Mouse (Mus musculus): ENCODE measurements around the gene Lrig1. TPM values are rescaled to one million over a fixed set of nuclear protein-coding genes. Genes with fewer than 3 reads are reported as not detected.

Lrig1 gene
- polyA plus RNA-seq, 1 experiment from 2014 or later = 23.8 TPM

DNA sequence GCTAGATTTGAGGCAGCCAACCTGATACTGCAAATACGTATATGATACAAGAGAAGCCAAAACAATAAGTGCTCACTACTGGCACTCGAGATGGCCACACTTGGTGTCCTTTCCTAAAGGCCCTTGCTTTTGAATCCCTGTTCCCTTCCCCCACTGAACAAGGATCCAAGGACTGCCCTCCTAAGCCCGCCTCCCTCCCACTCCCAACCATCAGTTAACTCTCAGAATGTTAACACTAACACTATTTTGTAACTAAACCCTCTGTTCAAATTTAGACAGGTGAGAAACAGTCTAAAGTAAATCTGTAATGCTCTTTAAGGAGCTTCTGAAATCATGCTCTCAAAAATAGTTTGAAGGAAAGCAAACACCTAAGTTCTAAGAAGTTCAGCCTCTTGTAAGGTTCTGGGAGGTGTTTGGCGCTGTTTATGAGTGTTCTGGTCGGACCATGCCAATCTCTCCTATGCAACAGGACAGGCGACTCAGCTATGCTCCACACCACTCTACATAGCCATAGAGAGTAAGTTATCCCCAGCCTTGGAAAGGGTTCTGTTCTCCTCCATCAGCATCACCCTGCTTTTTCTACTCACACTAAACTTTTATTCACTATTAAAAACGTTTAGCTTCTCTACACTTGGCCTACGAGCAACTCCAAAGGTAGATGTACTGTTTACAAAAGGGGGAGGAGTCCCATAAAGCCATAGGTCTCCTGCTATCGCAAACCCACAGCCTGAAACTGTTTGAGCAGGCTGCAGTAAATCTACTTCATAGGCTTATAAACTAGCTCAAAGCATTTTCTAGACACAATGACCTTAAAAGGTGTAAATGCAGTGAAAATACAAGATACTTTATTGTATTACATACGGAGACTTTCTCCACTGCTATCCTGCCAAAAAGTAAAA is 3.5 kb downstream of the Lrig1 start:
- Histone ChIP-seq H3K27ac (replicated peaks) (peak overlapping the region; percentile 19; the same call in 1 of the 2 replicates), H3K4me3 (peak overlapping the region; percentile 96), H3K4me1 (replicated peaks) (peaks cover 34% of the 10 kb centered on the region), H3K27me3 (no peaks in the 10 kb centered on the region), H3K4me2 (peak overlapping the region; percentile 91), H3K9ac (no peak overlapping the region), H3K36me3 (no peaks in the 10 kb centered on the region), H3K9me3 (no peaks in the 10 kb centered on the region)
- 40% methylated on average over 10 of the region's 10 CpGs for WGBS
- no peak for ATAC-seq (ENCODE audit: low FRiP score, low read depth)

- no peak for ATAC-seq (ENCODE audit: low FRiP score, low read depth)
- 0 out of 2 replicates have a peak overlapping the region, but pooled peaks have one; percentile 19 for H3K27ac ChIP-seq (replicated peaks)
- H3K4me3 ChIP-seq = peak overlapping the region; percentile 96; the same call in 1 of the 2 replicates
- H3K36me3 ChIP-seq = no peaks in the 10 kb centered on the region
- 44% methylated on average over 9 of the region's 9 CpGs for WGBS
- H3K4me1 ChIP-seq (replicated peaks) = peaks cover 25% of the 10 kb centered on the region
- H3K4me2 ChIP-seq = peak overlapping the region; percentile 91
- H3K9me3 ChIP-seq = no peaks in the 10 kb centered on the region
- no peak overlapping the region for H3K9ac ChIP-seq
- no peaks in the 10 kb centered on the region for H3K27me3 ChIP-seq
Observed at GRCm38 (mm10) chr6:94695121-94695930, 4.6 kb downstream of the Lrig1 start.

GRCm38 (mm10) chr6:94694481-94694880 is 5.5 kb downstream of the Lrig1 start:
- no peak for ATAC-seq (ENCODE audit: low FRiP score, low read depth)
- peaks cover 25% of the 10 kb centered on the region for H3K4me1 ChIP-seq (replicated peaks)
- no peak overlapping the region for H3K27ac ChIP-seq (replicated peaks)
- no peaks in the 10 kb centered on the region for H3K36me3 ChIP-seq
- H3K27me3 ChIP-seq = no peaks in the 10 kb centered on the region
- H3K9ac ChIP-seq = no peak overlapping the region
- no peaks in the 10 kb centered on the region for H3K9me3 ChIP-seq
- H3K4me2 ChIP-seq = peak overlapping the region; percentile 91
- H3K4me3 ChIP-seq = no peak overlapping the region
- 3% methylated on average over 1 of the region's 1 CpGs for WGBS

GRCm38 (mm10) chr6:94693091-94693490 is 6.9 kb downstream of the Lrig1 start:
- Histone ChIP-seq H3K9ac (no peak overlapping the region), H3K4me2 (peak overlapping the region; percentile 91), H3K27me3 (no peaks in the 10 kb centered on the region), H3K4me3 (0 out of 2 replicates have a peak overlapping the region, but pooled peaks have one; percentile 0), H3K9me3 (no peaks in the 10 kb centered on the region), H3K27ac (replicated peaks) (no peak overlapping the region), H3K36me3 (no peaks in the 10 kb centered on the region), H3K4me1 (replicated peaks) (peaks cover 24% of the 10 kb centered on the region)
- ATAC-seq (ENCODE audit: low FRiP score, low read depth) = no peak
- 67% methylated on average over 9 of the region's 9 CpGs for WGBS

GRCm38 (mm10) chr6:94692003-94692402 is 8.0 kb downstream of the Lrig1 start:
- Histone ChIP-seq H3K9me3 (no peaks in the 10 kb centered on the region), H3K4me2 (peak overlapping the region; percentile 91), H3K36me3 (no peaks in the 10 kb centered on the region), H3K27ac (replicated peaks) (no peak overlapping the region), H3K9ac (no peak overlapping the region), H3K4me3 (no peak overlapping the region), H3K4me1 (replicated peaks) (peaks cover 19% of the 10 kb centered on the region; the same call in 1 of the 2 replicates), H3K27me3 (no peaks in the 10 kb centered on the region)
- ATAC-seq (ENCODE audit: low FRiP score, low read depth) = no peak
- 40% methylated on average over 2 of the region's 2 CpGs for WGBS

GRCm38 (mm10) chr6:94690247-94690646 is 9.7 kb downstream of the Lrig1 start:
- ATAC-seq (ENCODE audit: low FRiP score, low read depth) = no peak
- Histone ChIP-seq H3K4me2 (peak overlapping the region; percentile 0; the same call in 1 of the 2 replicates), H3K9me3 (no peaks in the 10 kb centered on the region), H3K27ac (replicated peaks) (no peak overlapping the region), H3K27me3 (no peaks in the 10 kb centered on the region), H3K9ac (no peak overlapping the region), H3K4me3 (no peak overlapping the region), H3K36me3 (no peaks in the 10 kb centered on the region), H3K4me1 (replicated peaks) (peaks cover 21% of the 10 kb centered on the region; the same call in 1 of the 2 replicates)
- WGBS = 71% methylated on average over 7 of the region's 7 CpGs

DNA sequence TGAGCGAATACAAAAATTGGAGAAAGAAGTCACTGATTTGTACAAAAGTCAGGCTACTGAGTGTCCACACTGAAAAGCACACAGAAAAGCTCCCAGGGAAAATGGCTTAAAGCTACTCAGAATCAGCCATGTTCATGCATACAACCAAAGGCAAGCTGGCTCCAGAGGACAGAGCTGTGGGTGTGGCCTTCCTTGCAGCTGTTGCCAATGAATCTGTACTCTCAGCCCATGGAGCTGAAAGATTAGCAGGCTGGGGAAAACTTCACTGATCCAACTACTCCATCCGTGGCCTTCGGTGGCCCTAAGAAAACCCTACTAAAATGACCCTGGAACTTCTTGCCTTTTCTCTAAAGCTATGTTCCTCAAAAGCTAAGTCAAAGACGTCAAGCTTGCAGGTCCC is 11.2 kb downstream of the Lrig1 start:
- Histone ChIP-seq H3K4me2 (no peak overlapping the region), H3K27me3 (no peaks in the 10 kb centered on the region), H3K4me1 (replicated peaks) (peaks cover 32% of the 10 kb centered on the region; the same call in 1 of the 2 replicates), H3K36me3 (no peaks in the 10 kb centered on the region), H3K9ac (no peak overlapping the region), H3K27ac (replicated peaks) (no peak overlapping the region), H3K9me3 (no peaks in the 10 kb centered on the region), H3K4me3 (no peak overlapping the region)
- 63% methylated on average over 4 of the region's 4 CpGs for WGBS
- ATAC-seq (ENCODE audit: low FRiP score, low read depth) = no peak

- Histone ChIP-seq H3K4me1 (replicated peaks) (peaks cover 49% of the 10 kb centered on the region), H3K27me3 (no peaks in the 10 kb centered on the region), H3K9me3 (no peaks in the 10 kb centered on the region), H3K36me3 (no peaks in the 10 kb centered on the region), H3K4me2 (peak overlapping the region; percentile 16), H3K4me3 (no peak overlapping the region), H3K27ac (replicated peaks) (no peak overlapping the region), H3K9ac (no peak overlapping the region)
- 68% methylated on average over 6 of the region's 6 CpGs for WGBS
- no peak for ATAC-seq (ENCODE audit: low FRiP score, low read depth)
Observed at GRCm38 (mm10) chr6:94686048-94686447, 13.9 kb downstream of the Lrig1 start.

GRCm38 (mm10) chr6:94685611-94686010 is 14.3 kb downstream of the Lrig1 start:
- no peaks in the 10 kb centered on the region for H3K27me3 ChIP-seq
- no peaks in the 10 kb centered on the region for H3K9me3 ChIP-seq
- H3K4me1 ChIP-seq (replicated peaks) = peaks cover 51% of the 10 kb centered on the region
- H3K4me3 ChIP-seq = no peak overlapping the region
- no peak overlapping the region; the same call in 1 of the 2 replicates for H3K4me2 ChIP-seq
- no peak overlapping the region for H3K27ac ChIP-seq (replicated peaks)
- no peak for ATAC-seq (ENCODE audit: low FRiP score, low read depth)
- H3K36me3 ChIP-seq = no peaks in the 10 kb centered on the region
- no peak overlapping the region for H3K9ac ChIP-seq
- 69% methylated on average over 6 of the region's 6 CpGs for WGBS

DNA sequence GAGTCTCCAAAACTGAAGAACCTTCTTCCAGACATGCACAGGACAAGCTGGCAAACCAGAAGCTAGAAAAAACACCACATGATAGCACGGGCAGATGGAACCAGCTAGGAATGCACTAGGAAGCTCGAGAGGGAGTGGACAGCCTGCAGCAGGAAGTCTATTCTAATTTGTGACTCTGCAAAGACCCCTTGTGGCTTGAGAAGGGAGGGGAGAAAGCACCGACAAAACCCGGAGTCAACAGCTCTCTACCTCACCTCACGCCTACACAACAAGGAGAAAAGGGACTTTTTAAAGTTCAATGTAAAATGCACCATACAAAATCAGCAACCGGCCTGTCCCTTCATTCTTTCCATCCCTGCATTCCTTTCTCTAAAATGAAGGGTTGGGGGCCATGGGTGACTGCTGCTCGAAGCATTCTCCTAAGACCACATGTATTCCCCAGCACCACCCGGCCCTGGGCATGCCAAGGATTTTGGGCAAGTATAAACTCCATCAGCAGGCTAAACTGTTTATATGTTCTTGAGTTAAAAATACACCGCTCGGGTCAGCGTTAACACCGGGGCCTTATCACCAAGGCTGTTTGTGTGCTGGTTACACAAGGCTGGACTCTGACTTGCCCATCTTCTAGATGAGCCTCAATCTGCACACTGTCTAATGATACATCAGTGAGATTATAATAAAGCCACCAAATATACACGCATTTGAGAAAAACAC is 15.0 kb downstream of the Lrig1 start:
- Histone ChIP-seq H3K4me2 (peak overlapping the region; percentile 16), H3K27ac (replicated peaks) (no peak overlapping the region), H3K9ac (no peak overlapping the region), H3K4me1 (replicated peaks) (peaks cover 51% of the 10 kb centered on the region), H3K27me3 (no peaks in the 10 kb centered on the region), H3K9me3 (no peaks in the 10 kb centered on the region), H3K36me3 (no peaks in the 10 kb centered on the region), H3K4me3 (no peak overlapping the region)
- WGBS = 52% methylated on average over 13 of the region's 13 CpGs
- ATAC-seq (ENCODE audit: low FRiP score, low read depth) = no peak

- Histone ChIP-seq H3K9me3 (no peaks in the 10 kb centered on the region), H3K27ac (replicated peaks) (peak overlapping the region; percentile 0; the same call in 1 of the 2 replicates), H3K4me3 (no peak overlapping the region), H3K4me2 (0 out of 2 replicates have a peak overlapping the region, but pooled peaks have one; percentile 16), H3K36me3 (no peaks in the 10 kb centered on the region), H3K4me1 (replicated peaks) (peaks cover 44% of the 10 kb centered on the region), H3K9ac (no peak overlapping the region), H3K27me3 (no peaks in the 10 kb centered on the region)
- 61% methylated on average over 3 of the region's 3 CpGs for WGBS
- no peak for ATAC-seq (ENCODE audit: low FRiP score, low read depth)
Observed at GRCm38 (mm10) chr6:94683701-94684100, 16.3 kb downstream of the Lrig1 start.

All from hindbrain, embryonic 15.5 days (tissue).